Mouse (Mus musculus): Measurements from ENCODE around the gene Pde3a.

Pde3a gene

DNA sequence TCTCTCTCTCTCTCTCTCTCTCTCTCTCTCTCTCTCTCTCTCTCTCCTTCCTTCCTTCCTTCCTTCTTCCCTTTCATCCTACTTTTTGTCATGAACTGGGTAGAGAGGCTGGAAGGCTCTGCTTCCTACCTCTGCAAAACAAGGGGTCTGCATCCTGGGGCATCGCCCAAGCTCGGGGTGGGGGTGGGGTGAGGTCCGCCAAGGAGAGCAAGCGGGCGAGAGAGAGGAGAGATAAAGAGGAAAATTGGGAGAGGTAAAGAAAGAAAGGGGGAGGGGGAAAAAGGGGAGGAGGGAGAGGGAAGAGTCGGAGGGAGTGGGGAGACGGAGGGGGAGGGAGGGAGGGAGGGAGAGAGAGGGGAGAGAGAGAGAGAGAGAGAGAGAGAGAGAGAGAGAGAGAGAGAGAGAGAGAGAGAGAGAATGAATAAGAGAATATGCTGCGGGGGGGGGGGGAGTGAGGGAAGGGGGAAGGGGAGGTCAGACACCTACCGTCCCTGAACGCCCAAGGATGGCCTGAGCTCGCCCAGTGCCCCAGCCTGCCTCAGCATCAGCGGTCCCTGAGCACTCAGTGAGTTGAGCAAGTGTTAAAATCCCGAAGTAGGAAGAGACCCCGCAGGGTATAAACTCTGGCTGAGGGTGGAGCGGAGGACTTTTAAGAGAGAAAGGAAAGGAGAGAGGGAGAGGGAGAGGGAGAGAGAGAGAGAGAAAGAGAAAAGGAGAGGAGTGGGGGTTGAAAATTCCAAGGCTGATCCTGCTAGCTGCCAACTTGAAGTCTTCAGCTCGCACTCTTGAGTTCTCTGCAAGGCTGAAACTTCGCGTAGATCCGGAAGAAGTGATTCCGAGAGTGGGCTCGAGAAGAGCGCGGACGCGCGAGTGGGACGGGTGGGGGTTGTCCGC lies at the start of gene Pde3a:
Pde3a (plus strand) TSS at position 579 of the 894 bp plus-strand sequence.
- no peak for DNase-seq (ENCODE audit: low spot score in 2 of 2)

- DNase-seq (ENCODE audit: low spot score in 2 of 2) = no peak
Measured at GRCm38 (mm10) chr6:141200173-141200615, 48.9 kb upstream of the Pde3a start.

- DNase-seq (ENCODE audit: low spot score in 2 of 2) = no peak
Measured at GRCm38 (mm10) chr6:141207531-141207930, 41.5 kb upstream of the Pde3a start.

DNA sequence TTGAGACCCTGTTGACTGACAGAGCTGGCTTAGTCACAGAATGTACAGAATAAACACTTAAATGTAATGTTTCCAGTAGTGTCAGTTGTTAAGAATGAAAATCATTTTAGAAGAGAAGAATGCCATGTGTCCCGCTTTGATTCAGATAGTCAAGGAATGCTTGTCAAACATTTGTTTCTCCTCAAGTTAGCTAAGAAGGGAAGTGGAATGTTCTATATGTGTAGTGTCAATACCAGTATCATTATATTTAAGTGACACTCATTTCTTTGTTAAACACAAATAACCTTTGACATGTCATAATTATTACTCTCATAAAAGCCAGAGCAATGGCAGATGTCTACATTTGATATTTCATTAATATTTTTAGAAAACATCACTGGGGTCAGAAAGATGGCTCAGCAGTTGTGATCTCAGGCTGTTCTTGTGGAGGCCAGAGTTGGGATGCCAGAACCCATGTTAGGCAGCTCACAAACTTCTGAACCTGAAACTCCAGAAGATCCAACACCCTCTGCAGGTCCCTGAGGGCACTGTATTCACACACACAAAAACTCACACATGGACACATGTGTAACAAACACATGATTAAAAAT lies 40.7 kb upstream of the Pde3a start:
- DNase-seq (ENCODE audit: low spot score in 2 of 2) = no peak

GRCm38 (mm10) chr6:141210021-141210420 lies 39.0 kb upstream of the Pde3a start:
- DNase-seq (ENCODE audit: low spot score in 2 of 2) = no peak

DNA sequence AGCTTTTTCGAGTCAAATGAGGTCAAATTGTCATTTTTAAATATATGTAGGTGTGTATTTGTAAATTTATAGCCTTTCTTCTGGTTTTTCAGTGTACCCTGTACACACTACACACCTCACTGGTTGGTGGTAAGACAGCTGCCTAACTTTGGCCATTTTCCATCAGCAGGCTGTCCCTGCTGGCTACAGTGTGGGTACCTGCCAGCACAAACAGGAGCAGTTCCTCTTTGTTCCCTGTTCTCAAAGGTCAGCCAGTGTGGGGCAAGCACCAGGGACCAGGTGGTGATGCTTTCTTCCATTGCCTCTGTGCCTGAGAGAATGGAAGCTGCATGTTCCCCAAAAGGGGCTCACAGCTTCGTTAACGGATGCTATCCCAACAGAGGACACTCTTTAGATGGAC lies 28.0 kb upstream of the Pde3a start:
- DNase-seq (ENCODE audit: low spot score in 2 of 2) = no peak

DNA sequence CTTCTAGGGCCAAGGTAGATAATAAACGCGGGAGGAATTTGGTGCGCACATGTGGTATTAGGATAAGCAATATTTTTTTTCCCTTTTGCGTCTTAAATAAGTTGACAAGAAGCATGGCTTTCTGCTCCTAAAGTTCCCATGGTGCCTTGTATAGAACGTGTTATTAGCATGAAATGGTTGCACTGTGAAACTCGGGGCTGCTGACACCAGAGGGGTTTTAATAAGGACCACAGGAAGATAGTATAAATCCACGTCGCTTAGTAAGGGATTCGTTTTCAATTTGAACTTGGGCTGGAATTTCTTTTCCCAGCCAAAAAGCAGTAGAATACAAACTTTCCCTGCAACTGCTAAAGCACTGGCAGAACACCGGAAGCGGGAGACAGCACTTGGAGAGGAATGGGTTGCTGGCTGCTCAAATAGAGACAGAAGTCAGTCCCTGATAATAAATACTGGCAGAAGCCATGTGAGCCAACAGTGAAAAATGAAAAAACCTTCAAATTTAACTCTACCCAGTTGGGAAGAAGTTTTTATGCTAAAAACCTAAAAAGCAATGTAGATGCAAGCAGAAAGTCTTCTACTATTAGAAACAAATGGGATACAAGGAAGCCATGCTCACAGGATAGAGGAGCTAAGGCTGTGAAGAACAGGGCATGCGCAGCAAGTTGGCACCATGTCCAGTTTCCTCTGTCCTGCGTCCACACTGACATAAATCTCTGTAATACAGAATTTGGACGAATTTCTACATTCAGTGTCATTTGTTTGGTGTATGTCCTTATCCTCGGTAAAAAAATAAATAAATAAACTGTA lies 22.0 kb upstream of the Pde3a start:
- DNase-seq (ENCODE audit: low spot score in 2 of 2) = no peak

GRCm38 (mm10) chr6:141227658-141228005 lies 21.4 kb upstream of the Pde3a start:
- no peak for DNase-seq (ENCODE audit: low spot score in 2 of 2)

DNA sequence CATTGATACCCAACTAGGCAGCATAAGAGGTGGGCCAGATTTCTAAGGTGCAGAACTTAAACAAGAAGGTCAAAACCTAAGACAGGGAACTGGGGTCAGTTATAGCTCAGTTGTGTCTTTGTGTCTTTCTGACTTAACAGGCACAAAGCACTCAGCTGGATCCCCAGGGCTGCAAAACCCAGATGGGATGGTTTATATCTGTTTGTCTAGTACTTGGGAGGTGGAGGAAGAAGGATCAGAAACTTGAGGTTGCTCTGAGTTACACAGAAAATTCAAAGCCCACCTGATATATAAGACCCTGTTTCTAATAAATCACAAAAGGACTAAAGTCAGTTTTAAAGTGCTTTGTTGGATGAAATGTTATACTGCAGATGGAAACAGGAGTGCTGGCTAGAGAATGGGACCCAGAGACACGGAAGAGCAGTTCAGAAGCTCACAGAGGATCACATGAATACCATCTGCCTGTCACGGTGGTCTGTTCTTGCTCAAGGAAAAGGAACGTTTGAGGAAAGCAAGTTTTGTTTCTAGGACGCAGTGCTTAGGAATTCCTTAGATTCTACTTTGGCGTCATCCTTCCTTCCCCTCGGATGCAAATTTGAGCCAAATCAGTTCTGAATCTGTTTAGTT lies 16.2 kb upstream of the Pde3a start:
- no peak for DNase-seq (ENCODE audit: low spot score in 2 of 2)

DNA sequence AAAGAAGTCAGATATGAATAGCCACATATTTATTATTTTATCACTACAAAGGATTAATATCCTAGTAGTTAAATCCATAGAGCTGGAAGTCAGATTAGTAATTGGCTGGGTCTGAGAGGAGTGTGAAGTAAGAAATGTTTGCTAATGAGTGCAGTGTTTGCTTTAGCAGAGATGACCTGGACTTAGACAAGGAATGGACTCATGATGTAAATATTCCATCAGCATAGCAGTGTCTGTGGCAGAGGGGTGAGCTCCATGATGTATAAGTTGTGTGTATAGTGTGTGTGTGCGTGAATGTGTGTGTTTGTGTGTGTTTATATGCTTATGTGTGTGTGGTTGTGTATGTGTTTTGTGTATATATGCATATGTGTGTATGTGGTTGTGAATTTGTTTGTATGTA lies 7.3 kb upstream of the Pde3a start:
- no peak for DNase-seq (ENCODE audit: low spot score in 2 of 2)

GRCm38 (mm10) chr6:141245089-141245488 lies 4.0 kb upstream of the Pde3a start:
- no peak for DNase-seq (ENCODE audit: low spot score in 2 of 2)

DNA sequence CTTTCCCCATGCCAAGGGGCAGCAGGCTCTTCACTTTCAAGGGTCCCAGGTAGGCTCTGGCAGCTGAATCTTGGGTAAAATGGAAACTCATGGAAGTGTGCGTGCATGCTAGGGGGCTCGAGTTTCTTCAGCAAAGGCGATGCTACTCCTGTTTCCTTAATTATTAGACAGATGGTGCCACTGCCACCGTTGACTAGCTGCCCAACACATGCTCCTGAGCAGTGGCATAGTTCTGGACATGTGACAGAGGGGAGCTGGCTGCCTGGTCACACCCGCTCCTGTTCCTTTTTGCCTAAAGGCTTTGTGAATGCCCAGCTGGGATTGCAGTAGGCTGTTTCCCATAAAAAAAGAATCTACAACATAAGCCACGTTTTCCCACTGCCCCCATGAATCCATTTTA lies 2.7 kb upstream of the Pde3a start:
- DNase-seq (ENCODE audit: low spot score in 2 of 2) = no peak

DNA sequence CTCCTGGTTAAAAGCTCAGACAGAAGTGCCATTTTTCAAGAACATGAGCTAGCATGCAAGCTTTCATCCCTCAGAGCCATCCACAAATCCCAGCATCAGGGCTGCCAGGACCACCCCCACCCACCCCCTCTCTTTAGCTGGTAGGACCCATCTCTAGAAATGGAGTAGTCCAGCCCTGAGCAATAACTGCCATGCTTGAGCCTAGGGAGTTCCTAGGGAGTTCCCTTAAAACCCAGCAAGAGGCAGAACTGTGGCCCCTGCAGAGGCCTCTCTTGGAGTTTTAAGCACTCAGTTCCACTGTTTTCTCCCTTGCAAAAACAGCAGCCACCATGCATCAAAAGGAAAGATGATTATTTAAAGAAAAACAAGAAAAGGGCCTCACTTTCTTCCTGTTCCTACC lies 988 bp upstream of the Pde3a start:
- DNase-seq (ENCODE audit: low spot score in 2 of 2) = no peak

GRCm38 (mm10) chr6:141249585-141250295 lies 671 bp downstream of the Pde3a start:
- DNase-seq (ENCODE audit: low spot score in 2 of 2) = peak; percentile 6 to 9

DNA sequence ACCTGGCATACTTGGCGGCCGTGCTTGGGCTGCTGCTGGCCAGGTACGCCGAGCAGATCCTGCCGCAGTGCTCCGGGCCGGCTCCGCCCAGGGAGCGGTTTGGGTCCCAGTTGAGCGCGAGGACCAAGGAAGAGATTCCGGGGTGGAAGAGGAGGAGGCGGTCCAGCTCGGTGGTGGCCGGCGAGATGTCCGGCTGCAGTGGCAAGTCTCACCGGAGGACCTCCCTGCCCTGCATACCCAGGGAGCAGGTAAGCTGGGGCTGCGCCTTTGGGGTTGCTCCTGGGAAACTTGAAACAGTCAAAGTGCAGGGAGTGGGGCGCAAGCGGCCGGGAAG lies 1.2 kb downstream of the Pde3a start:
- DNase-seq (ENCODE audit: low spot score in 2 of 2) = no peak

GRCm38 (mm10) chr6:141250984-141251383 lies 1.9 kb downstream of the Pde3a start:
- no peak for DNase-seq (ENCODE audit: low spot score in 2 of 2)

GRCm38 (mm10) chr6:141252520-141252919 lies 3.5 kb downstream of the Pde3a start:
- DNase-seq (ENCODE audit: low spot score in 2 of 2) = no peak

- DNase-seq (ENCODE audit: low spot score in 2 of 2) = no peak
Measured at GRCm38 (mm10) chr6:141254956-141255355, 5.9 kb downstream of the Pde3a start.

GRCm38 (mm10) chr6:141256896-141257295 lies 7.8 kb downstream of the Pde3a start:
- no peak for DNase-seq (ENCODE audit: low spot score in 2 of 2)

GRCm38 (mm10) chr6:141257434-141258202 lies 8.5 kb downstream of the Pde3a start:
- DNase-seq (ENCODE audit: low spot score in 2 of 2) = no peak

DNA sequence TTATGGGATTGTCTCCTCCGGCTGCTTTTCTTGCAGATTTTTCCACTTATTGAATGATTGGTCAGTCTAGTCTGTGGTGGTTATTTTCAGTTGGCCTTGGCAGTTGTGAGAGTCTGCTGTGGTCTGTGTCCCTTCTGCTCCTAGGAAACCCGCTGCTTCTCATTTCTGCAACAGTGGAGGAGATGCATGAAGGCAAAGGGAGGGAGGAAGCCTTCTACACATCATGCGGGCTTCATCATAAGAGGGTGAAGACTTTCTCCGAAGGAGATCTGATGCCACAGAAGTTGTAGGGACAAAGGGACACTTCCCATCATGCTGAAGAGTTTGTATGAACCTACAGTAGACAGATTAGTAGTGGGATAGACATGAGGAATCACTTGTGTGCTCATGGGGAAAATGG lies 16.2 kb downstream of the Pde3a start:
- DNase-seq (ENCODE audit: low spot score in 2 of 2) = no peak

All from spleen, postnatal 36 days (tissue).